Mouse (Mus musculus): ENCODE measurements around the gene Gm49394.

Gm49394 gene

GRCm38 (mm10) chr7:142669751-142670625 lies at the start of gene Gm49394:
TSS of gene Gm49394 (minus strand) at chr7:142669942.
- no peaks in the 10 kb centered on the region; the same call in 1 of the 2 replicates for H3K27me3 ChIP-seq (ENCODE audit: control insufficient read depth, insufficient read depth, low read length, poor library complexity, severe bottlenecking)
- H3K36me3 ChIP-seq (ENCODE audit: control insufficient read depth, insufficient read depth, low read length, poor library complexity, severe bottlenecking) = no peaks in the 10 kb centered on the region
- DNase-seq (ENCODE audit: low read depth, low spot score) = no peak

DNA sequence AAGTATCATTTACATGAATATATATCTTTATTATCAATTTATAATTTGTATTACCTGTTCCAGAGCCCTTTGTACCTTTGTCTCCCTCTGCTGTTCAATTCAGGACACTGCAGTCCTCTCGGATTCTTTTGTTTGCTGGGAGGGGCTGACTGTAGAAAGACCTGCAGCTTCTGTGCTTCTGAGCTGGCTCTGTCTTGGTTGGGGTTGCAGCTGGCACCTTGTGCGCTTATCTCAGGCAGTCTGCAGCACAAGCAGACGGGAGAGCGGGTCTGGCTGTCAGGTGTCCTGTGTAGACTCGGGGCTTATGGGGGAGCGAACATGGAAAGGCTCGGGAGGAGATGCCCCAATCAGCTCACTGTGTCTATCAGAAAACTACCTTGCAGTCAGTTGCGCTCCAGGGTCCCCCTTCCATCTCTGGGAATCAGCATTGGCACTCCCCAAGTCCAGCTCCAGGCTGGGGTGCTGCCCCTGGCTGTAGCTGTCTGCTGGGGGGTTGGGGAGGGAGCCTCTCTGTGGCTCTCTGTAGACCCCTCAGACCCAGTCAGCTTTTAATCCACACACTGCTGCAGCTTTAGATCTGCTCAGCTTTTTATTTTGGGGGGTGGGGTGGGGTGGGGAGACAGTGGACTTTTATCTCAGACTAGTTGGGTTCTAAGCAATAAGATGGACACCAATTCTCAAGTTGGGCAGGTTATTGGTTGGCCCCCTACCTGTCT lies 45.2 kb upstream of the Gm49394 start:
- Histone ChIP-seq H3K27me3 (ENCODE audit: control insufficient read depth, insufficient read depth, low read length, poor library complexity, severe bottlenecking) (no peaks in the 10 kb centered on the region), H3K36me3 (ENCODE audit: control insufficient read depth, insufficient read depth, low read length, poor library complexity, severe bottlenecking) (no peaks in the 10 kb centered on the region)
- peak; percentile 58 for DNase-seq (ENCODE audit: low read depth, low spot score)

DNA sequence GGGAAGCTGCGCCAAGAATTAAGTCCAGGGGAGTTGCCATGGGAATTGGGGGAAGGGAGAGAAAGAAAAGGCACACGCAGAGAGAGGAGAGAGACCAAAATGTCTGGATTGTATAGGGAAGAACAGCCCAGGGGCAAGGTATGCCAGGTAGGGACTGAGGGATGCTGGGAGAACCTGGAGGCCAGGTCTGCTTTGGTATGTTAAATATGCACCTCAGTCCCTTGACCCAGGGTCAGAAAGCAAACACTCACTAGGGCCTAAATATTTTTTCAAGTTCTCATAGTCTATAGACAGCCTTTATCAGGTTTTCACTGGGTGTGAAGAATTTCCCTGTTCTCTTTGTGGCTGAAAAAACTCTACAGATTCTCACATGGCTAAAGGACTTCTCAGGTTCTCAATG lies 37.1 kb upstream of the Gm49394 start:
- Histone ChIP-seq H3K36me3 (ENCODE audit: control insufficient read depth, insufficient read depth, low read length, poor library complexity, severe bottlenecking) (no peaks in the 10 kb centered on the region), H3K27me3 (ENCODE audit: control insufficient read depth, insufficient read depth, low read length, poor library complexity, severe bottlenecking) (no peaks in the 10 kb centered on the region)
- no peak for DNase-seq (ENCODE audit: low read depth, low spot score)

- Histone ChIP-seq H3K27me3 (ENCODE audit: control insufficient read depth, insufficient read depth, low read length, poor library complexity, severe bottlenecking) (no peaks in the 10 kb centered on the region), H3K36me3 (ENCODE audit: control insufficient read depth, insufficient read depth, low read length, poor library complexity, severe bottlenecking) (no peaks in the 10 kb centered on the region)
- no peak for DNase-seq (ENCODE audit: low read depth, low spot score)
Measured at GRCm38 (mm10) chr7:142699334-142699860, 29.7 kb upstream of the Gm49394 start.

DNA sequence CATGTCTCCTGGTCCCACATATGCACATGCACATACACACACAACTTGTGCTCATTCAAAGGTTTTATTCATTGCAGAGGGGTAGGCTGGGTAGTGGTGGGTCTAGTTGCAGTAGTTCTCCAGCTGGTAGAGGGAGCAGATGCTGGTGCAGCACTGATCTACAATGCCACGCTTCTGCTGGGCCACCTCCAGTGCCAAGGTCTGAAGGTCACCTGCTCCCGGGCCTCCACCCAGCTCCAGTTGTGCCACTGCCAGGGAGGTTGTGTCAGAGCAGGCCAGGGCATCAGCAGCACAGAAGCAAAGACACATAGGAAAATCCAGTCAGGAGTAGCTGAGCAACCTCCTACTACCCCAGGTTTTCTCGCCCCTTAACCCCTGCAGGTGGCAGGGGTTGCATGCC lies 8.9 kb upstream of the Gm49394 start:
- Histone ChIP-seq H3K27me3 (ENCODE audit: control insufficient read depth, insufficient read depth, low read length, poor library complexity, severe bottlenecking) (no peaks in the 10 kb centered on the region), H3K36me3 (ENCODE audit: control insufficient read depth, insufficient read depth, low read length, poor library complexity, severe bottlenecking) (no peaks in the 10 kb centered on the region)
- DNase-seq (ENCODE audit: low read depth, low spot score) = no peak

GRCm38 (mm10) chr7:142675644-142676043 lies 5.9 kb upstream of the Gm49394 start:
- DNase-seq (ENCODE audit: low read depth, low spot score) = peak; percentile 67
- Histone ChIP-seq H3K27me3 (ENCODE audit: control insufficient read depth, insufficient read depth, low read length, poor library complexity, severe bottlenecking) (no peaks in the 10 kb centered on the region; the same call in 1 of the 2 replicates), H3K36me3 (ENCODE audit: control insufficient read depth, insufficient read depth, low read length, poor library complexity, severe bottlenecking) (no peaks in the 10 kb centered on the region)

- no peak for DNase-seq (ENCODE audit: low read depth, low spot score)
- no peaks in the 10 kb centered on the region; the same call in 1 of the 2 replicates for H3K27me3 ChIP-seq (ENCODE audit: control insufficient read depth, insufficient read depth, low read length, poor library complexity, severe bottlenecking)
- no peaks in the 10 kb centered on the region for H3K36me3 ChIP-seq (ENCODE audit: control insufficient read depth, insufficient read depth, low read length, poor library complexity, severe bottlenecking)
Measured at GRCm38 (mm10) chr7:142675141-142675540, 5.4 kb upstream of the Gm49394 start.

DNA sequence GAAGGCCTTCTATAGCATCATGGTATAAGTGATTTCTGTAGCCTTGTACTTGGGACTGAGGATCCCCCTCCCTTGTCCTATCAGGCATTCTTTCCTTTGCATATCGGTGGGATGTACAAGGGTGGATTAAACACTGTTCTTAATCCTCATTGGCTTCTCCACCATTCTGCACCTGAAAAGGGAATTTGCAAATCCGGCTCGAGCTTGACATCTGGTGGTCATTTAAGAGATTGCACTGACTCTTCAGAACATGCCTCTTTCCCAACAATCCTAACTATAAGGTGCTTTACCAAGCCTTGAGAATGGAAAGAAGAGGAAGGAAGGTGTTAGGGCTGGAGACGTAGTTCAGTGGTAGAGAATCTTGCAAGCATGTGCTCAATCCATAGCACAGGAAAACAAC lies 2.4 kb upstream of the Gm49394 start:
- Histone ChIP-seq H3K27me3 (ENCODE audit: control insufficient read depth, insufficient read depth, low read length, poor library complexity, severe bottlenecking) (no peaks in the 10 kb centered on the region; the same call in 1 of the 2 replicates), H3K36me3 (ENCODE audit: control insufficient read depth, insufficient read depth, low read length, poor library complexity, severe bottlenecking) (no peaks in the 10 kb centered on the region)
- DNase-seq (ENCODE audit: low read depth, low spot score) = peak; percentile 59

- Histone ChIP-seq H3K36me3 (ENCODE audit: control insufficient read depth, insufficient read depth, low read length, poor library complexity, severe bottlenecking) (no peaks in the 10 kb centered on the region), H3K27me3 (ENCODE audit: control insufficient read depth, insufficient read depth, low read length, poor library complexity, severe bottlenecking) (no peaks in the 10 kb centered on the region; the same call in 1 of the 2 replicates)
- peak; percentile 15 for DNase-seq (ENCODE audit: low read depth, low spot score)
Measured at GRCm38 (mm10) chr7:142671067-142671466, 1.3 kb upstream of the Gm49394 start.

- DNase-seq (ENCODE audit: low read depth, low spot score) = no peak
- no peaks in the 10 kb centered on the region for H3K36me3 ChIP-seq (ENCODE audit: control insufficient read depth, insufficient read depth, low read length, poor library complexity, severe bottlenecking)
Measured at GRCm38 (mm10) chr7:142668328-142668727, 1.4 kb downstream of the Gm49394 start.

GRCm38 (mm10) chr7:142667521-142667920 lies 2.2 kb downstream of the Gm49394 start:
- H3K36me3 ChIP-seq (ENCODE audit: control insufficient read depth, insufficient read depth, low read length, poor library complexity, severe bottlenecking) = no peaks in the 10 kb centered on the region
- no peaks in the 10 kb centered on the region; the same call in 1 of the 2 replicates for H3K27me3 ChIP-seq (ENCODE audit: control insufficient read depth, insufficient read depth, low read length, poor library complexity, severe bottlenecking)
- DNase-seq (ENCODE audit: low read depth, low spot score) = no peak

More at GRCm38 (mm10) chr7:142668328-142668727, 1.4 kb downstream of the Gm49394 start:
- no peaks in the 10 kb centered on the region; the same call in 1 of the 2 replicates for H3K27me3 ChIP-seq (ENCODE audit: control insufficient read depth, insufficient read depth, low read length, poor library complexity, severe bottlenecking)

GRCm38 (mm10) chr7:142666659-142667058 lies 3.1 kb downstream of the Gm49394 start, which contains the start of gene Igf2:
TSS of gene Igf2 (minus strand) at chr7:142666816.
- no peak for DNase-seq (ENCODE audit: low read depth, low spot score)
- Histone ChIP-seq H3K36me3 (ENCODE audit: control insufficient read depth, insufficient read depth, low read length, poor library complexity, severe bottlenecking) (no peaks in the 10 kb centered on the region), H3K27me3 (ENCODE audit: control insufficient read depth, insufficient read depth, low read length, poor library complexity, severe bottlenecking) (no peaks in the 10 kb centered on the region; the same call in 1 of the 2 replicates)

GRCm38 (mm10) chr7:142666109-142666508 lies 3.6 kb downstream of the Gm49394 start:
- Histone ChIP-seq H3K36me3 (ENCODE audit: control insufficient read depth, insufficient read depth, low read length, poor library complexity, severe bottlenecking) (no peaks in the 10 kb centered on the region), H3K27me3 (ENCODE audit: control insufficient read depth, insufficient read depth, low read length, poor library complexity, severe bottlenecking) (no peaks in the 10 kb centered on the region; the same call in 1 of the 2 replicates)
- DNase-seq (ENCODE audit: low read depth, low spot score) = no peak

DNA sequence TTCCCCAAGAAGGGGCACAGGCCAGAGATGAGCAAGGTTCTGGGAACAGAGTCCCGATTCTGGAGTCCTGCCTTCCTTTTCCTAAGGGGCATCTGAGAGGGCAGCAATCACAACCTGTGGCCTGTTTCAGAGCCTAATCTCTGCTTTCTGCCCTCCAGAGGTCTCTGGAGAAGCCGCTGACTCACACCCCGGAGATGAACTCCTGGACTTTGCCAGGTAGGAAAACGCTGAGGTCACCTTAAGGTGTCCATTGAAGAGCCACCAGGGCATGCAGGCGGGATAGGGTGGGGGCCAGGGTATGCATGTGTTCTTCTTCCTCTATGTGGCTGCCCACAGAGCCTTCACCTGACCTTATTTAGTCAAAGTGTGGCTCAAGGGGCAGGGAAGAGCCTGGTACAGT lies 4.4 kb downstream of the Gm49394 start:
- no peak for DNase-seq (ENCODE audit: low read depth, low spot score)
- H3K27me3 ChIP-seq (ENCODE audit: control insufficient read depth, insufficient read depth, low read length, poor library complexity, severe bottlenecking) = no peaks in the 10 kb centered on the region; the same call in 1 of the 2 replicates
- no peaks in the 10 kb centered on the region for H3K36me3 ChIP-seq (ENCODE audit: control insufficient read depth, insufficient read depth, low read length, poor library complexity, severe bottlenecking)
